In genomic region chr8:91948173-91948940, GRCm38 (mm10) we compare ENCODE assay signal across 11 mouse cellular contexts.
A peak's percentile ranks its signal among the peaks of the same experiment; 100 is the strongest.
DNase-seq lines count a peak whose midpoint lies in the region; ATAC-seq and TF ChIP-seq lines count a peak whose summit lies in the region.
"Had no signal": no experiment of that assay in that cellular context is flagged by ENCODE, and none has a peak within 500 bp of the region (broad histone marks: within the 10 kb centered on the region; RNA-seq: fewer than 3 reads in every experiment).

No protein-coding gene starts in this region.

- DNase-seq in lung, adult 2 months, result no peak
- DNase-seq in adipocyte (ENCODE audit: low spot score), result no peak
- DNase-seq in cerebellum, postnatal 10 days, result no peak
- DNase-seq: cerebellum, postnatal 14 days; heart, postnatal 10 days; thymus, postnatal 36 days had no signal

- TF ChIP-seq CTCF in lung, adult 2 months (IDR thresholded peaks at IDR 0.05; ENCODE audit: insufficient read depth, low read length), result no peak

- 58% methylated on average over 18 of the region's 18 CpGs for WGBS in lung, embryonic 16.5 days
- WGBS in lung, adult 2 months, result 77% methylated on average over 18 of the region's 18 CpGs
- 20% methylated on average over 18 of the region's 18 CpGs for WGBS in embryonic facial prominence, embryonic 12.5 days
- 26% methylated on average over 18 of the region's 18 CpGs for WGBS in kidney, embryonic 15.5 days
- WGBS in neural tube, embryonic 14.5 days, result 53% methylated on average over 18 of the region's 18 CpGs

- peak overlapping the region; percentile 44 for H3K4me2 ChIP-seq in lung, embryonic 16.5 days (ENCODE audit: low read depth, low read length)
- H3K4me2 ChIP-seq in embryonic facial prominence, embryonic 12.5 days (replicated peaks), result peak overlapping the region; percentile 39
- H3K4me2 ChIP-seq in kidney, embryonic 15.5 days, result peak overlapping the region; percentile 48
- peak overlapping the region; percentile 8; the same call in 1 of the 2 replicates for H3K4me2 ChIP-seq in neural tube, embryonic 14.5 days (ENCODE audit: low read depth, low read length)

- H3K9ac ChIP-seq in lung, embryonic 16.5 days (ENCODE audit: low read length), result no peak overlapping the region
- H3K9ac ChIP-seq in embryonic facial prominence, embryonic 12.5 days, result no peak overlapping the region
- H3K9ac ChIP-seq in kidney, embryonic 15.5 days, result 0 out of 2 replicates have a peak overlapping the region, but pooled peaks have one; percentile 9
- no peak overlapping the region for H3K9ac ChIP-seq in neural tube, embryonic 14.5 days (replicated peaks; ENCODE audit: low read depth, low read length)

- no peak for TF ChIP-seq POLR2A in lung, adult 2 months (IDR thresholded peaks at IDR 0.05; ENCODE audit: borderline replicate concordance, extremely low read depth, low read depth, low read length)

- no peak for ATAC-seq in lung, embryonic 16.5 days (ENCODE audit: low read depth)
- 0 out of 2 replicates have a peak, but pooled peaks have one; percentile 47 for ATAC-seq in embryonic facial prominence, embryonic 12.5 days (ENCODE audit: insufficient number of reproducible peaks, insufficient read depth, low FRiP score, low TSS enrichment)
- ATAC-seq in kidney, embryonic 15.5 days (replicated peaks; ENCODE audit: low FRiP score), result 0 out of 2 replicates have a peak, but pooled peaks have one; percentile 64
- ATAC-seq in neural tube, embryonic 14.5 days (ENCODE audit: low read depth), result no peak
- ATAC-seq: forebrain, embryonic 16.5 days had no signal

- no peaks in the 10 kb centered on the region for H3K36me3 ChIP-seq in lung, embryonic 16.5 days (ENCODE audit: control insufficient read depth, insufficient read depth, low read length)
- H3K36me3 ChIP-seq in embryonic facial prominence, embryonic 12.5 days, result no peaks in the 10 kb centered on the region
- no peaks in the 10 kb centered on the region for H3K36me3 ChIP-seq in kidney, embryonic 15.5 days
- H3K36me3 ChIP-seq in neural tube, embryonic 14.5 days (ENCODE audit: control insufficient read depth, insufficient read depth, low read length), result no peaks in the 10 kb centered on the region

- H3K27me3 ChIP-seq in lung, embryonic 16.5 days (ENCODE audit: control insufficient read depth, insufficient read depth, low read depth, low read length), result no peaks in the 10 kb centered on the region; the same call in 1 of the 2 replicates
- peaks cover 12% of the 10 kb centered on the region for H3K27me3 ChIP-seq in embryonic facial prominence, embryonic 12.5 days
- H3K27me3 ChIP-seq in kidney, embryonic 15.5 days, result 0 out of 2 replicates have a peak, but pooled peaks cover 12% of the 10 kb centered on the region
- no peaks in the 10 kb centered on the region for H3K27me3 ChIP-seq in neural tube, embryonic 14.5 days (ENCODE audit: control insufficient read depth, insufficient read depth, low read length)

- no peaks in the 10 kb centered on the region for H3K9me3 ChIP-seq in lung, embryonic 16.5 days (ENCODE audit: control insufficient read depth, low read length)
- H3K9me3 ChIP-seq in embryonic facial prominence, embryonic 12.5 days, result no peaks in the 10 kb centered on the region
- H3K9me3 ChIP-seq in kidney, embryonic 15.5 days (replicated peaks), result no peaks in the 10 kb centered on the region
- no peaks in the 10 kb centered on the region for H3K9me3 ChIP-seq in neural tube, embryonic 14.5 days (ENCODE audit: control insufficient read depth, low read length)

- peaks cover 10% of the 10 kb centered on the region for H3K4me1 ChIP-seq in lung, embryonic 16.5 days (replicated peaks; ENCODE audit: control insufficient read depth, insufficient read depth, low read length)
- no peaks in the 10 kb centered on the region for H3K4me1 ChIP-seq in lung, adult 2 months (ENCODE audit: control insufficient read depth, insufficient read depth, low read length)
- H3K4me1 ChIP-seq in embryonic facial prominence, embryonic 12.5 days, result peaks cover 27% of the 10 kb centered on the region
- H3K4me1 ChIP-seq in kidney, embryonic 15.5 days, result peaks cover 26% of the 10 kb centered on the region
- H3K4me1 ChIP-seq in neural tube, embryonic 14.5 days (ENCODE audit: control insufficient read depth, insufficient read depth, low read length), result 0 out of 2 replicates have a peak, but pooled peaks cover 2% of the 10 kb centered on the region

- H3K4me3 ChIP-seq in lung, embryonic 16.5 days (ENCODE audit: low read length), result peak overlapping the region; percentile 17
- no peak overlapping the region for H3K4me3 ChIP-seq in lung, adult 2 months (replicated peaks; ENCODE audit: extremely low read depth, low read depth, low read length)
- 0 out of 2 replicates have a peak overlapping the region, but pooled peaks have one; percentile 0 for H3K4me3 ChIP-seq in embryonic facial prominence, embryonic 12.5 days
- H3K4me3 ChIP-seq in kidney, embryonic 15.5 days (replicated peaks), result no peak overlapping the region
- H3K4me3 ChIP-seq in neural tube, embryonic 14.5 days (ENCODE audit: low read depth, low read length), result no peak overlapping the region

- H3K27ac ChIP-seq in lung, embryonic 16.5 days (ENCODE audit: low read length), result no peak overlapping the region
- peak overlapping the region; percentile 37; the same call in 1 of the 2 replicates for H3K27ac ChIP-seq in embryonic facial prominence, embryonic 12.5 days
- peak overlapping the region; percentile 54 for H3K27ac ChIP-seq in kidney, embryonic 15.5 days
- H3K27ac ChIP-seq in neural tube, embryonic 14.5 days (ENCODE audit: low read depth, low read length), result no peak overlapping the region

Comparison
In these comparisons a context has a peak if more than half of its experiments do, and no peak if none do; other contexts are left out.
1. H3K4me3 ChIP-seq: peak in lung, embryonic 16.5 days (single experiment) and embryonic facial prominence, embryonic 12.5 days (single experiment); none in lung, adult 2 months (single experiment), kidney, embryonic 15.5 days (single experiment) and neural tube, embryonic 14.5 days (single experiment).
2. ATAC-seq: peak in embryonic facial prominence, embryonic 12.5 days (single experiment) and kidney, embryonic 15.5 days (single experiment); none in lung, embryonic 16.5 days (single experiment) and neural tube, embryonic 14.5 days (single experiment).
3. H3K27ac ChIP-seq: peak in embryonic facial prominence, embryonic 12.5 days (single experiment) and kidney, embryonic 15.5 days (single experiment); none in lung, embryonic 16.5 days (single experiment) and neural tube, embryonic 14.5 days (single experiment).
4. Peak in every context shown above with its lines, with median percentiles within 50 percentile points of each other: H3K4me2 ChIP-seq.